Mouse (Mus musculus): ENCODE measurements around the gene Chic2. TPM values are rescaled to one million over a fixed set of nuclear protein-coding genes. Genes with fewer than 3 reads are reported as not detected.

Chic2 gene
- polyA plus RNA-seq, 1 experiment from 2014 or later, result 28.7 TPM

- Histone ChIP-seq H3K36me3 (no peaks in the 10 kb centered on the region), H3K4me2 (replicated peaks) (peak within 1 kb of the TSS; percentile 48), H3K27ac (no peak within 1 kb of the TSS), H3K9me3 (no peaks in the 10 kb centered on the region), H3K9ac (replicated peaks) (peak within 1 kb of the TSS; percentile 46), H3K27me3 (peaks cover 99% of the 10 kb centered on the region), H3K4me3 (replicated peaks) (peak within 1 kb of the TSS; percentile 35), H3K4me1 (replicated peaks) (peaks cover 42% of the 10 kb centered on the region)
- ATAC-seq, result peak; percentile 51; the same call in 1 of the 2 replicates
- WGBS, result under 1% methylated on average over 41 of the region's 41 CpGs
Measured at GRCm38 (mm10) chr5:75075383-75075941, 30.9 kb upstream of the Chic2 start, which contains the start of gene Gsx2. TSS of gene Gsx2 (plus strand) at chr5:75075601.

DNA sequence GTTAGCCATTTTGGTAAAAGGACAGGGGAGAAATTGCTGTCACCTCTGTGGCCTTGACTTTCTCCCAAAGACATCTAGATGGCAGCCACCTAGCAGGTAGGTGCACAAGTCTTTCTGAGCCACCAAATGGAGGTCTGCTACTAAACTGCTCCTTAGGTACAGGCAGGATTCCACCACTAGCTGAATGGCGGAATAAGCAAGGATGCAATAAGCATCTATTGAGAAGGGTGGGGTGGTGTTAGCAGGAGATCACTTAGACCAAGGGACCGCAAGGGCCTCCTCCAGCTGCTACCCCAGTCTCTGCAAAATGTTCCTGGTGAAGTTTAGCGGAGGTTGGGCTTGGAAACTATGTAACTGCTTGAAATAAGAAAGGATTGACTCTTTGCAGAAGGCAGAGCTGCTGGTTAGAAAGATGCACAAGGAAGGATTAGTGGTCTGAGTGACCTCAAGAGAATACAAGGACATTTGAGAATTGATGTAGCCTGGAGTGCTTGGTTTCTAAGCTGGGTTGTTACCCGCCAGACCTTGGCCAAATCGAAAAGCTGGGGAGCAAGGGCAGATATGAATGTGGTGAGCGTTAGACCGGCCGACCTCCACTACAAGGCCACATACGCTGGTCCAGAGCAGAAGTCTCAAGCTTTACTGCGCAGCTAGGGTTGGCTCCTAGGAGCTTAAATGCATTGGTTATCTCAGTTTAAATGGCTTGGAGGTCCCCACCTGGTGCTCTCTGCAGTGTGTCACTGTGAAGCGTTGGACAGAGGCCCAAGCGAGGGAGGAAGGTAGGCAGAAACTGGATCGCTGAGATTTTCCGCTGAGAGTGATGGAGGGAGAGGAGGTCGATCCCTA, 30.2 kb upstream of the Chic2 start:
- Histone ChIP-seq H3K4me2 (replicated peaks) (peak overlapping the region; percentile 48), H3K9me3 (no peaks in the 10 kb centered on the region), H3K36me3 (no peaks in the 10 kb centered on the region), H3K4me3 (replicated peaks) (peak overlapping the region; percentile 35), H3K27ac (no peak overlapping the region), H3K9ac (replicated peaks) (no peak overlapping the region), H3K27me3 (peaks cover 99% of the 10 kb centered on the region), H3K4me1 (replicated peaks) (peaks cover 49% of the 10 kb centered on the region)
- 0 out of 2 replicates have a peak, but pooled peaks have one; percentile 34 for ATAC-seq
- WGBS, result 5% methylated on average over 15 of the region's 15 CpGs

DNA sequence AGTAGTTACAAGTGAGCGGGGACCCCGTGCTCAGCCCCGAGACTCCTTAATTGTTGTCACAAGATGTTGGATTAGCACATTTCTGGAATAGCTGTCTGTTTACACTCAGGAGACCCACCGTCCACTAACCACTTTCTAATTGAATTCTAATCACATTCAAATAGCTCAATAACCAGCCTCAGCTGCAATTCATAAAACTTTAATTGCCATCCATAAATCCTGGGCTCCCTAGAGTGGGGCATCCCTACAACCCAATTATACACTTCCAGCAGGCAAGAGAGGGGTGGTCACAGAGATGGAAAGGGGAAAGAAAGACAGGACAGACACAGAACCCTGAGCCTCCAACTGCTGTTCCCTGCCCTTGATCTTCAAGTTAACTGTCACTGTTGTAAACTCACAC, 29.6 kb upstream of the Chic2 start:
- WGBS, result 7% methylated on average over 4 of the region's 4 CpGs

GRCm38 (mm10) chr5:75073684-75074083, 29.1 kb upstream of the Chic2 start:
- no peak for ATAC-seq
- Histone ChIP-seq H3K4me1 (replicated peaks) (peaks cover 49% of the 10 kb centered on the region), H3K4me2 (replicated peaks) (no peak overlapping the region), H3K36me3 (no peaks in the 10 kb centered on the region), H3K9ac (replicated peaks) (no peak overlapping the region), H3K9me3 (no peaks in the 10 kb centered on the region), H3K27ac (no peak overlapping the region), H3K4me3 (replicated peaks) (no peak overlapping the region), H3K27me3 (peaks cover 99% of the 10 kb centered on the region)
- 9% methylated on average over 3 of the region's 3 CpGs for WGBS

More for the DNA sequence above, 29.6 kb upstream of the Chic2 start:
- H3K4me2 ChIP-seq (replicated peaks), result no peak overlapping the region
- no peaks in the 10 kb centered on the region for H3K36me3 ChIP-seq
- H3K27ac ChIP-seq, result no peak overlapping the region
- H3K27me3 ChIP-seq, result peaks cover 99% of the 10 kb centered on the region
- ATAC-seq, result no peak
- H3K4me3 ChIP-seq (replicated peaks), result no peak overlapping the region
- no peak overlapping the region for H3K9ac ChIP-seq (replicated peaks)
- H3K4me1 ChIP-seq (replicated peaks), result peaks cover 49% of the 10 kb centered on the region
- no peaks in the 10 kb centered on the region for H3K9me3 ChIP-seq

- 26% methylated on average over 1 of the region's 1 CpGs for WGBS
- H3K4me1 ChIP-seq (replicated peaks), result peaks cover 49% of the 10 kb centered on the region
- ATAC-seq, result no peak
- H3K4me3 ChIP-seq (replicated peaks), result no peak overlapping the region
- no peak overlapping the region for H3K27ac ChIP-seq
- no peaks in the 10 kb centered on the region for H3K36me3 ChIP-seq
- no peak overlapping the region for H3K9ac ChIP-seq (replicated peaks)
- no peak overlapping the region for H3K4me2 ChIP-seq (replicated peaks)
- no peaks in the 10 kb centered on the region for H3K9me3 ChIP-seq
- H3K27me3 ChIP-seq, result peaks cover 99% of the 10 kb centered on the region
Measured at GRCm38 (mm10) chr5:75073167-75073566, 28.6 kb upstream of the Chic2 start.

GRCm38 (mm10) chr5:75072532-75072931, 28.0 kb upstream of the Chic2 start:
- Histone ChIP-seq H3K27ac (no peak overlapping the region), H3K4me2 (replicated peaks) (no peak overlapping the region), H3K9ac (replicated peaks) (no peak overlapping the region), H3K4me3 (replicated peaks) (no peak overlapping the region), H3K36me3 (no peaks in the 10 kb centered on the region), H3K27me3 (peaks cover 99% of the 10 kb centered on the region), H3K9me3 (no peaks in the 10 kb centered on the region), H3K4me1 (replicated peaks) (peaks cover 51% of the 10 kb centered on the region)
- ATAC-seq, result no peak
- 3% methylated on average over 4 of the region's 4 CpGs for WGBS

GRCm38 (mm10) chr5:75071951-75072350, 27.4 kb upstream of the Chic2 start:
- Histone ChIP-seq H3K27ac (no peak overlapping the region), H3K9me3 (no peaks in the 10 kb centered on the region), H3K4me3 (replicated peaks) (no peak overlapping the region), H3K4me1 (replicated peaks) (peaks cover 57% of the 10 kb centered on the region), H3K9ac (replicated peaks) (no peak overlapping the region), H3K4me2 (replicated peaks) (no peak overlapping the region), H3K27me3 (peaks cover 99% of the 10 kb centered on the region), H3K36me3 (no peaks in the 10 kb centered on the region)
- WGBS, result under 1% methylated on average over 10 of the region's 10 CpGs
- ATAC-seq, result no peak

- Histone ChIP-seq H3K9me3 (no peaks in the 10 kb centered on the region), H3K27me3 (peaks cover 99% of the 10 kb centered on the region), H3K4me2 (replicated peaks) (peak overlapping the region; percentile 26), H3K9ac (replicated peaks) (no peak overlapping the region), H3K36me3 (no peaks in the 10 kb centered on the region), H3K27ac (no peak overlapping the region), H3K4me3 (replicated peaks) (no peak overlapping the region), H3K4me1 (replicated peaks) (peaks cover 55% of the 10 kb centered on the region)
- no peak for ATAC-seq
- under 1% methylated on average over 23 of the region's 23 CpGs for WGBS
Measured at GRCm38 (mm10) chr5:75070656-75071375, 26.2 kb upstream of the Chic2 start.

DNA sequence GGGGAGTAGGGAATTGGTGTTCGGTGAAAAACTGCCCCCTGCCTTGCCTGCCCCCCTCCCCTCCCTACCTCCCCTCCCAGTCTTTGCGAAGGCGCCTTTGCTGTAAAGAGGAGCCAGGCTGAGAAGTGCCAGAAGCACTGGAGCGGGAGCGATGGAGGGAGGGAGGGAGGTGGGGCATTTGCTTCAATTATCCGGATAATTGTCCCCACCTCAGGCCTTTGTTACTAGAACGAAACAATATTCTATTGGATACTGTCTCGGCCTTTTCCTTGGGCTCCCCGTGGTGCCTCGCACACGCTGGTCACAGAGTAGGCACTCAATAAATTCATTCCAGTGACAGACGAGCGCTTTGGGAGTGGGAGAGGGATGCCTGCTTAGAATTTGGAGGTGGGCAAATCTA, 25.6 kb upstream of the Chic2 start:
- Histone ChIP-seq H3K4me2 (replicated peaks) (no peak overlapping the region), H3K4me1 (replicated peaks) (peaks cover 48% of the 10 kb centered on the region), H3K27me3 (peaks cover 99% of the 10 kb centered on the region), H3K36me3 (no peaks in the 10 kb centered on the region), H3K27ac (no peak overlapping the region), H3K4me3 (replicated peaks) (no peak overlapping the region), H3K9me3 (0 out of 2 replicates have a peak, but pooled peaks cover 5% of the 10 kb centered on the region), H3K9ac (replicated peaks) (no peak overlapping the region)
- ATAC-seq, result no peak
- WGBS, result under 1% methylated on average over 13 of the region's 13 CpGs

- H3K27me3 ChIP-seq, result peaks cover 98% of the 10 kb centered on the region
- H3K36me3 ChIP-seq, result no peaks in the 10 kb centered on the region
- H3K4me2 ChIP-seq (replicated peaks), result peak overlapping the region; percentile 66
- WGBS, result 2% methylated on average over 28 of the region's 30 CpGs
- H3K9me3 ChIP-seq, result 0 out of 2 replicates have a peak, but pooled peaks cover 6% of the 10 kb centered on the region
- peak; percentile 78 for ATAC-seq
- peak overlapping the region; percentile 46; the same call in 1 of the 2 replicates for H3K9ac ChIP-seq (replicated peaks)
- no peak overlapping the region for H3K27ac ChIP-seq
- H3K4me1 ChIP-seq (replicated peaks), result peaks cover 37% of the 10 kb centered on the region
- H3K4me3 ChIP-seq (replicated peaks), result peak overlapping the region; percentile 44
Measured at GRCm38 (mm10) chr5:75067125-75067756, 22.7 kb upstream of the Chic2 start.

GRCm38 (mm10) chr5:75066715-75067114, 22.1 kb upstream of the Chic2 start:
- Histone ChIP-seq H3K27ac (no peak overlapping the region), H3K4me2 (replicated peaks) (peak overlapping the region; percentile 66), H3K27me3 (peaks cover 95% of the 10 kb centered on the region), H3K9me3 (0 out of 2 replicates have a peak, but pooled peaks cover 6% of the 10 kb centered on the region), H3K9ac (replicated peaks) (no peak overlapping the region), H3K4me1 (replicated peaks) (peaks cover 32% of the 10 kb centered on the region), H3K36me3 (no peaks in the 10 kb centered on the region), H3K4me3 (replicated peaks) (peak overlapping the region; percentile 44)
- no peak; the same call in 1 of the 2 replicates for ATAC-seq
- 2% methylated on average over 10 of the region's 10 CpGs for WGBS
